Mouse (Mus musculus): ENCODE results near the gene H2-DMb2.

- TF ChIP-seq NANOG (IDR thresholded peaks at IDR 0.05; ENCODE audit: borderline replicate concordance, low read length) (no peak), CTCF (conservative IDR thresholded peaks at IDR 0.05; ENCODE audit: low read length) (peak; percentile 100), POU5F1 (IDR thresholded peaks at IDR 0.05; ENCODE audit: borderline replicate concordance, low read length) (no peak)
These were observed 7.5 kb upstream of the H2-DMb2 start for GRCm38 (mm10) chr17:34135297-34136224.
